ENCODE assay signal across 11 mouse cellular contexts in the genomic region with DNA sequence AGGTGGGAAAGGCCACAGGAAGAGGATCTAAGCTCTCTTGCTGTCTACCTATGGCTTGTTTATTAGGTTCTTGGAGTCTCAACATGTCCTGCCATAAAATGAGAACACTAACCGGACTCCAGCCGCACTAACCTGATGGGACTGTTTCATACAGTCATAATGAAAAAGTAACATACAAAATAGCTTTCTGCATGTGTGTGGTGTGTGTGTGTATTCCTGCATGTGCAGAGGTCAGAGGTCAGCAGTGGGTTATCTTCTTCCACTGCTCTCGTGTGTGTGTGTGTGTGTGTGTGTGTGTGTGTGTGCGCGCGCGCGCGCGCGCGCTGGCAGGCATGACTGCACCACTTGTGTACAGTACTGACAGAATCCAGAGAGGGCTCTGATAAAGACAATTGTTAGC. TPM values are rescaled to one million over a fixed set of nuclear protein-coding genes. Genes with fewer than 3 reads are reported as not detected.
DNase-seq lines count a peak whose midpoint lies in the region; ATAC-seq and TF ChIP-seq lines count a peak whose summit lies in the region.
"Had no signal": no experiment of that assay in that cellular context is flagged by ENCODE, and none has a peak within 500 bp of the region (broad histone marks: within the 10 kb centered on the region; RNA-seq: fewer than 3 reads in every experiment).

No protein-coding gene starts in this region.

- H3K36me3 ChIP-seq in hindbrain, embryonic 10.5 days: peaks cover 30% of the 10 kb centered on the region
- H3K36me3 ChIP-seq in hindbrain, embryonic 14.5 days (replicated peaks; ENCODE audit: control insufficient read depth, insufficient read depth): no peaks in the 10 kb centered on the region
- peaks cover 96% of the 10 kb centered on the region for H3K36me3 ChIP-seq in megakaryocyte, embryonic 14.5 days (replicated peaks; ENCODE audit: low read length)
- no peaks in the 10 kb centered on the region for H3K36me3 ChIP-seq in stomach, embryonic 15.5 days

- H3K27ac ChIP-seq in hindbrain, embryonic 10.5 days: peak overlapping the region; percentile 81
- no peak overlapping the region for H3K27ac ChIP-seq in hindbrain, embryonic 14.5 days
- peak overlapping the region; percentile 21; the same call in 1 of the 2 replicates for H3K27ac ChIP-seq in embryonic fibroblast, embryonic 13.5 days (ENCODE audit: insufficient read depth, low read length)
- peak overlapping the region; percentile 72 for H3K27ac ChIP-seq in stomach, embryonic 15.5 days

- ATAC-seq in hindbrain, embryonic 14.5 days (ENCODE audit: low FRiP score): no peak
- ATAC-seq in megakaryocyte, adult 5-6 weeks (ENCODE audit: poor library complexity, severe bottlenecking): no peak
- ATAC-seq in stomach, embryonic 15.5 days (ENCODE audit: insufficient read depth, low FRiP score, low read depth): no peak
- ATAC-seq: midbrain, embryonic 16.5 days had no signal

- TF ChIP-seq POLR2A in embryonic fibroblast, embryonic 13.5 days (IDR thresholded peaks at IDR 0.05; ENCODE audit: low read depth, low read length): no peak

- no peak overlapping the region for H3K4me2 ChIP-seq in hindbrain, embryonic 14.5 days (replicated peaks)
- H3K4me2 ChIP-seq in stomach, embryonic 15.5 days: no peak overlapping the region

- TF ChIP-seq CTCF in embryonic fibroblast, embryonic 13.5 days (IDR thresholded peaks at IDR 0.05; ENCODE audit: borderline replicate concordance, insufficient read depth, low read length): no peak

- peak overlapping the region; percentile 14; the same call in 1 of the 2 replicates for H3K4me3 ChIP-seq in hindbrain, embryonic 10.5 days
- H3K4me3 ChIP-seq in hindbrain, embryonic 14.5 days (replicated peaks; ENCODE audit: low read length): no peak overlapping the region
- peak overlapping the region; percentile 86 for H3K4me3 ChIP-seq in megakaryocyte, embryonic 14.5 days (replicated peaks)
- no peak overlapping the region for H3K4me3 ChIP-seq in embryonic fibroblast, embryonic 13.5 days (ENCODE audit: insufficient read depth, low read length)
- H3K4me3 ChIP-seq in stomach, embryonic 15.5 days (replicated peaks): no peak overlapping the region

- peaks cover 51% of the 10 kb centered on the region for H3K4me1 ChIP-seq in hindbrain, embryonic 10.5 days (replicated peaks)
- H3K4me1 ChIP-seq in hindbrain, embryonic 14.5 days (replicated peaks; ENCODE audit: control insufficient read depth, insufficient read depth, low read length): no peaks in the 10 kb centered on the region
- peaks cover 100% of the 10 kb centered on the region for H3K4me1 ChIP-seq in megakaryocyte, embryonic 14.5 days
- peaks cover 54% of the 10 kb centered on the region for H3K4me1 ChIP-seq in embryonic fibroblast, embryonic 13.5 days (ENCODE audit: control insufficient read depth, insufficient read depth, low read length)
- H3K4me1 ChIP-seq in stomach, embryonic 15.5 days: peaks cover 69% of the 10 kb centered on the region

- no peaks in the 10 kb centered on the region for H3K27me3 ChIP-seq in hindbrain, embryonic 10.5 days (ENCODE audit: insufficient read depth, poor library complexity, severe bottlenecking)
- H3K27me3 ChIP-seq in hindbrain, embryonic 14.5 days (ENCODE audit: control insufficient read depth, insufficient read depth, low read length): no peaks in the 10 kb centered on the region
- H3K27me3 ChIP-seq in megakaryocyte, embryonic 14.5 days (replicated peaks): no peaks in the 10 kb centered on the region
- no peaks in the 10 kb centered on the region for H3K27me3 ChIP-seq in stomach, embryonic 15.5 days (replicated peaks)

- 91% methylated on average over 12 of the region's 12 CpGs for WGBS in hindbrain, embryonic 10.5 days
- WGBS in hindbrain, embryonic 14.5 days: 94% methylated on average over 12 of the region's 12 CpGs
- 88% methylated on average over 12 of the region's 12 CpGs for WGBS in stomach, embryonic 15.5 days

- DNase-seq in hindbrain, embryonic 10.5 days (ENCODE audit: low spot score): no peak
- no peak for DNase-seq in hindbrain, embryonic 14.5 days (ENCODE audit: low spot score)
- no peak for DNase-seq in testis, postnatal 14 days (ENCODE audit: low spot score)
- no peak for DNase-seq in frontal cortex, postnatal 10 days (ENCODE audit: low spot score in 2 of 2)
- DNase-seq: gastrocnemius, postnatal 14 days; kidney, postnatal 14 days had no signal

- no peak overlapping the region for H3K9ac ChIP-seq in hindbrain, embryonic 14.5 days
- H3K9ac ChIP-seq in stomach, embryonic 15.5 days: no peak overlapping the region

- no peaks in the 10 kb centered on the region for H3K9me3 ChIP-seq in hindbrain, embryonic 10.5 days
- H3K9me3 ChIP-seq in hindbrain, embryonic 14.5 days (ENCODE audit: control insufficient read depth, low read length): no peaks in the 10 kb centered on the region
- H3K9me3 ChIP-seq in megakaryocyte, embryonic 14.5 days: no peaks in the 10 kb centered on the region
- H3K9me3 ChIP-seq in stomach, embryonic 15.5 days: no peaks in the 10 kb centered on the region

RNA-seq across cellular contexts. Expression of a gene that starts 13.7 kb away (rescaled TPM):
- 32.7 and 38.4 TPM in 2 replicates for polyA plus RNA-seq in hindbrain, embryonic 10.5 days (2016; fragmentation: Nextera tagmentation; extraction: Ambion mirVana)
- polyA plus RNA-seq in hindbrain, embryonic 14.5 days (2014; fragmentation: Nextera tagmentation; extraction: Ambion mirVana): 14.4 and 14.6 TPM in 2 replicates
- polyA plus RNA-seq in megakaryocyte, embryonic 14.5 days (2012; ENCODE audit: insufficient read depth, low replicate concordance): 1,439 and 1,641 TPM in 2 replicates
- 464 and 549 TPM in 2 replicates for total RNA-seq in megakaryocyte, adult 5-6 weeks (2015)
- total RNA-seq in megakaryocyte, adult 5-6 weeks (2017): 759 and 878 TPM in 2 replicates
- 718 and 1,071 TPM in 2 replicates for polyA plus RNA-seq in embryonic fibroblast, embryonic 13.5 days (2011; ENCODE audit: insufficient read length, low read depth, missing spikeins)
- 57.0 TPM in 2 replicates for polyA plus RNA-seq in stomach, embryonic 15.5 days (2015; fragmentation: Nextera tagmentation; extraction: Ambion mirVana)

Comparison
In these comparisons a context has a peak if more than half of its experiments do, and no peak if none do; other contexts are left out.
1. H3K4me3 ChIP-seq: peak in hindbrain, embryonic 10.5 days (single experiment) and megakaryocyte, embryonic 14.5 days (single experiment); none in hindbrain, embryonic 14.5 days (single experiment), embryonic fibroblast, embryonic 13.5 days (single experiment) and stomach, embryonic 15.5 days (single experiment).
2. RNA of a gene that starts 13.7 kb away (polyA plus RNA-seq): 1,439 to 1,641 TPM in megakaryocyte, embryonic 14.5 days and 718 to 1,071 TPM in embryonic fibroblast, embryonic 13.5 days; 57.0 TPM in stomach, embryonic 15.5 days, 32.7 to 38.4 TPM in hindbrain, embryonic 10.5 days and 14.4 to 14.6 TPM in hindbrain, embryonic 14.5 days; every median in the first group is over 10 times any median in the second.